Mouse (Mus musculus): ENCODE measurements around the gene Wscd2.

GRCm38 (mm10) chr5:113559627-113560026 is 69.5 kb downstream of the Wscd2 start:
- no peak for TF ChIP-seq CTCF (conservative IDR thresholded peaks at IDR 0.05; ENCODE audit: low read length)
- TF ChIP-seq POU5F1 (IDR thresholded peaks at IDR 0.05; ENCODE audit: borderline replicate concordance, low read length) = no peak
- TF ChIP-seq NANOG (IDR thresholded peaks at IDR 0.05; ENCODE audit: borderline replicate concordance, low read length) = no peak
